Mouse (Mus musculus): Measurements from ENCODE around the gene Sipa1l2. TPM values are rescaled to one million over a fixed set of nuclear protein-coding genes. Genes with fewer than 3 reads are reported as not detected.

The Sipa1l2 gene
- 16.4 and 25.1 TPM in 2 replicates for polyA plus RNA-seq (2014; fragmentation: Nextera tagmentation; extraction: Ambion mirVana)

- Histone ChIP-seq H3K4me1 (ENCODE audit: control insufficient read depth, insufficient read depth, low read length) (peaks cover 30% of the 10 kb centered on the region), H3K9me3 (ENCODE audit: control insufficient read depth, low read length) (no peaks in the 10 kb centered on the region), H3K27me3 (ENCODE audit: control insufficient read depth, insufficient read depth, low read length) (peaks cover 7% of the 10 kb centered on the region; the same call in 1 of the 2 replicates), H3K9ac (replicated peaks; ENCODE audit: low read length) (peak within 1 kb of the TSS; percentile 76), H3K27ac (replicated peaks; ENCODE audit: low read depth, low read length) (peak within 1 kb of the TSS; percentile 81), H3K36me3 (ENCODE audit: control insufficient read depth, insufficient read depth, low read length) (no peaks in the 10 kb centered on the region), H3K4me3 (replicated peaks; ENCODE audit: low read depth, low read length) (peak within 1 kb of the TSS; percentile 85), H3K4me2 (ENCODE audit: low read length) (peak within 1 kb of the TSS; percentile 89)
- ATAC-seq (ENCODE audit: low FRiP score, low TSS enrichment) (peak; percentile 93), DNase-seq (peak; percentile 99)
- WGBS = under 1% methylated on average over 120 of the region's 129 CpGs
Observed at GRCm38 (mm10) chr8:125569533-125570365, at the start of gene Sipa1l2. Gene Sipa1l2, minus strand, starts transcription at chr8:125569808.

GRCm38 (mm10) chr8:125618543-125619335 lies 49.1 kb upstream of the Sipa1l2 start:
- H3K4me2 ChIP-seq (ENCODE audit: low read length) = no peak overlapping the region
- H3K36me3 ChIP-seq (ENCODE audit: control insufficient read depth, insufficient read depth, low read length) = no peaks in the 10 kb centered on the region
- H3K4me3 ChIP-seq (replicated peaks; ENCODE audit: low read depth, low read length) = no peak overlapping the region
- H3K4me1 ChIP-seq (ENCODE audit: control insufficient read depth, insufficient read depth, low read length) = peaks cover 10% of the 10 kb centered on the region
- 80% methylated on average over 16 of the region's 16 CpGs for WGBS
- no peak overlapping the region for H3K9ac ChIP-seq (replicated peaks; ENCODE audit: low read length)
- no peaks in the 10 kb centered on the region for H3K9me3 ChIP-seq (ENCODE audit: control insufficient read depth, low read length)
- ATAC-seq (ENCODE audit: low FRiP score, low TSS enrichment) (no peak), DNase-seq (peak; percentile 15)
- H3K27ac ChIP-seq (replicated peaks; ENCODE audit: low read depth, low read length) = no peak overlapping the region; the same call in 1 of the 2 replicates
- H3K27me3 ChIP-seq (ENCODE audit: control insufficient read depth, insufficient read depth, low read length) = no peaks in the 10 kb centered on the region

- H3K27ac ChIP-seq (replicated peaks; ENCODE audit: low read depth, low read length) = no peak overlapping the region
- WGBS = 84% methylated on average over 5 of the region's 5 CpGs
- DNase-seq = no peak
- no peak overlapping the region for H3K4me3 ChIP-seq (replicated peaks; ENCODE audit: low read depth, low read length)
- H3K9ac ChIP-seq (replicated peaks; ENCODE audit: low read length) = no peak overlapping the region
- no peak overlapping the region for H3K4me2 ChIP-seq (ENCODE audit: low read length)
- no peaks in the 10 kb centered on the region for H3K27me3 ChIP-seq (ENCODE audit: control insufficient read depth, insufficient read depth, low read length)
- no peaks in the 10 kb centered on the region for H3K36me3 ChIP-seq (ENCODE audit: control insufficient read depth, insufficient read depth, low read length)
- peaks cover 10% of the 10 kb centered on the region for H3K4me1 ChIP-seq (ENCODE audit: control insufficient read depth, insufficient read depth, low read length)
- no peak for ATAC-seq (ENCODE audit: low FRiP score, low TSS enrichment)
- H3K9me3 ChIP-seq (ENCODE audit: control insufficient read depth, low read length) = no peaks in the 10 kb centered on the region
Observed at GRCm38 (mm10) chr8:125616935-125617334, 47.3 kb upstream of the Sipa1l2 start.

- Histone ChIP-seq H3K36me3 (ENCODE audit: control insufficient read depth, insufficient read depth, low read length) (no peaks in the 10 kb centered on the region), H3K27ac (replicated peaks; ENCODE audit: low read depth, low read length) (no peak overlapping the region), H3K9me3 (ENCODE audit: control insufficient read depth, low read length) (no peaks in the 10 kb centered on the region), H3K9ac (replicated peaks; ENCODE audit: low read length) (no peak overlapping the region), H3K4me3 (replicated peaks; ENCODE audit: low read depth, low read length) (no peak overlapping the region), H3K4me2 (ENCODE audit: low read length) (no peak overlapping the region), H3K27me3 (ENCODE audit: control insufficient read depth, insufficient read depth, low read length) (no peaks in the 10 kb centered on the region), H3K4me1 (ENCODE audit: control insufficient read depth, insufficient read depth, low read length) (peaks cover 10% of the 10 kb centered on the region)
- WGBS = 79% methylated on average over 3 of the region's 3 CpGs
- ATAC-seq (ENCODE audit: low FRiP score, low TSS enrichment) = no peak
- no peak for DNase-seq
Observed at GRCm38 (mm10) chr8:125616039-125616438, 46.4 kb upstream of the Sipa1l2 start.

GRCm38 (mm10) chr8:125613552-125613951 lies 43.9 kb upstream of the Sipa1l2 start:
- H3K4me1 ChIP-seq (ENCODE audit: control insufficient read depth, insufficient read depth, low read length) = no peaks in the 10 kb centered on the region
- H3K9ac ChIP-seq (replicated peaks; ENCODE audit: low read length) = no peak overlapping the region
- 96% methylated on average over 2 of the region's 2 CpGs for WGBS
- H3K4me3 ChIP-seq (replicated peaks; ENCODE audit: low read depth, low read length) = no peak overlapping the region
- H3K27me3 ChIP-seq (ENCODE audit: control insufficient read depth, insufficient read depth, low read length) = no peaks in the 10 kb centered on the region
- no peak overlapping the region for H3K27ac ChIP-seq (replicated peaks; ENCODE audit: low read depth, low read length)
- ATAC-seq (ENCODE audit: low FRiP score, low TSS enrichment) (no peak), DNase-seq (no peak)
- H3K4me2 ChIP-seq (ENCODE audit: low read length) = no peak overlapping the region
- no peaks in the 10 kb centered on the region for H3K9me3 ChIP-seq (ENCODE audit: control insufficient read depth, low read length)
- H3K36me3 ChIP-seq (ENCODE audit: control insufficient read depth, insufficient read depth, low read length) = no peaks in the 10 kb centered on the region

GRCm38 (mm10) chr8:125611799-125612560 lies 42.4 kb upstream of the Sipa1l2 start:
- Histone ChIP-seq H3K9ac (replicated peaks; ENCODE audit: low read length) (no peak overlapping the region), H3K27me3 (ENCODE audit: control insufficient read depth, insufficient read depth, low read length) (no peaks in the 10 kb centered on the region), H3K9me3 (ENCODE audit: control insufficient read depth, low read length) (no peaks in the 10 kb centered on the region), H3K27ac (replicated peaks; ENCODE audit: low read depth, low read length) (no peak overlapping the region), H3K36me3 (ENCODE audit: control insufficient read depth, insufficient read depth, low read length) (no peaks in the 10 kb centered on the region), H3K4me1 (ENCODE audit: control insufficient read depth, insufficient read depth, low read length) (no peaks in the 10 kb centered on the region), H3K4me3 (replicated peaks; ENCODE audit: low read depth, low read length) (no peak overlapping the region), H3K4me2 (ENCODE audit: low read length) (no peak overlapping the region)
- DNase-seq = no peak
- 88% methylated on average over 21 of the region's 21 CpGs for WGBS
- ATAC-seq (ENCODE audit: low FRiP score, low TSS enrichment) = no peak

- Histone ChIP-seq H3K9me3 (ENCODE audit: control insufficient read depth, low read length) (no peaks in the 10 kb centered on the region), H3K4me3 (replicated peaks; ENCODE audit: low read depth, low read length) (no peak overlapping the region), H3K9ac (replicated peaks; ENCODE audit: low read length) (no peak overlapping the region), H3K36me3 (ENCODE audit: control insufficient read depth, insufficient read depth, low read length) (no peaks in the 10 kb centered on the region), H3K27me3 (ENCODE audit: control insufficient read depth, insufficient read depth, low read length) (no peaks in the 10 kb centered on the region), H3K27ac (replicated peaks; ENCODE audit: low read depth, low read length) (no peak overlapping the region), H3K4me2 (ENCODE audit: low read length) (no peak overlapping the region), H3K4me1 (ENCODE audit: control insufficient read depth, insufficient read depth, low read length) (no peaks in the 10 kb centered on the region)
- ATAC-seq (ENCODE audit: low FRiP score, low TSS enrichment) (no peak), DNase-seq (peak; percentile 57)
- WGBS = 86% methylated on average over 10 of the region's 10 CpGs
Observed at GRCm38 (mm10) chr8:125611024-125611798, 41.6 kb upstream of the Sipa1l2 start.

GRCm38 (mm10) chr8:125609737-125610136 lies 40.1 kb upstream of the Sipa1l2 start:
- Histone ChIP-seq H3K4me2 (ENCODE audit: low read length) (no peak overlapping the region), H3K27me3 (ENCODE audit: control insufficient read depth, insufficient read depth, low read length) (no peaks in the 10 kb centered on the region), H3K4me1 (ENCODE audit: control insufficient read depth, insufficient read depth, low read length) (no peaks in the 10 kb centered on the region), H3K4me3 (replicated peaks; ENCODE audit: low read depth, low read length) (no peak overlapping the region), H3K27ac (replicated peaks; ENCODE audit: low read depth, low read length) (no peak overlapping the region), H3K36me3 (ENCODE audit: control insufficient read depth, insufficient read depth, low read length) (no peaks in the 10 kb centered on the region), H3K9me3 (ENCODE audit: control insufficient read depth, low read length) (no peaks in the 10 kb centered on the region), H3K9ac (replicated peaks; ENCODE audit: low read length) (no peak overlapping the region)
- no peak for DNase-seq
- no peak for ATAC-seq (ENCODE audit: low FRiP score, low TSS enrichment)
- WGBS = 87% methylated on average over 6 of the region's 6 CpGs
